Mouse (Mus musculus): ENCODE results near the gene Defb29. TPM values are rescaled to one million over a fixed set of nuclear protein-coding genes. Genes with fewer than 3 reads are reported as not detected.

The Defb29 gene
- polyA plus RNA-seq (2012; rRNA removed), result not detected in 2 replicates

DNA sequence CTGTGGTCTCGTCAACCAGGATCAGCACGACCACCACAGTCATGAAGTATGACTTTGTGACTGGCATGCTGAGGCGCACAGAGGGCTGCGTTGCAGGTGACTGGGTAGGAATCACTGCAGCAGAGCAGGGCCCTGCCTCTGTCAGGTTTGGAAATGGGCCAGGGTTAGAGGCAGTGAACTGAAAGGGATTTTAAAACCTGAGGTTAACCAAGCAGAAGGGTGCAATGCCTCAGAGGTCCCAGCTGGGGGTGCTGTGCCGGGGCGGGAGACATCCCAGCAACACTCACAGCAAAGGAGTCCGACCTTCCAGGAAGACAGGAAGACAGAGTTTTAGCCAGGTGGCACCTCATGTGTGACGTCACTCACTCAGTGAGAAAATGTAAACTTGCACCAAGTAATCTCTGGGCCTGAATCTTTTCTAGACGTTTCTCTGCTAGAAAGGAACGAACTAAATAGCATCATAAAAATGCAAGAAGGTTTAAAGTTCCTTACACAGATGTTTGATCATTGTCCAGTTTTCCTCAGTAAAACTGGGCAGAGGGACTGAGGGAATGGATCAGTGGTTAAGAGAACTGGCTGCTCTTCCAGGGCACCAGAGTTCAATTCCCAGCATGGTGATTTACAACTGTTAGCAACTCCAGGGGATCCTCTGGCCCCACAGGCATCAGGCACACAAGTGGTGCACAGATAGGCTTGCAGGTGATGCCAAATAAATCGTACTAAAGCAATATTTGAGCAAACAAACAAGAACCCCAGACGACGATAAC, at the start of gene Defb29:
TSS of gene Defb29 (minus strand) at position 155 of the 767 bp plus-strand sequence.
- H3K27me3 ChIP-seq (ENCODE audit: control insufficient read depth, insufficient read depth, low read length), result no peaks in the 10 kb centered on the region
- H3K4me3 ChIP-seq (ENCODE audit: low read depth, low read length), result no peak within 1 kb of the TSS
- H3K36me3 ChIP-seq (ENCODE audit: control insufficient read depth, insufficient read depth, low read length), result no peaks in the 10 kb centered on the region
- TF ChIP-seq CTCF (IDR thresholded peaks at IDR 0.05; ENCODE audit: extremely low read depth, insufficient read length, insufficient replicate concordance, low read depth, low read length) (no peak), POLR2A (IDR thresholded peaks at IDR 0.05; ENCODE audit: low read depth, low read length) (no peak)
- no peaks in the 10 kb centered on the region for H3K4me1 ChIP-seq (ENCODE audit: control insufficient read depth, insufficient read depth, insufficient read length, low read length)
- no peak within 1 kb of the TSS for H3K27ac ChIP-seq (ENCODE audit: insufficient read depth, low read depth, low read length)
- 34% methylated on average over 13 of the region's 13 CpGs for WGBS

DNA sequence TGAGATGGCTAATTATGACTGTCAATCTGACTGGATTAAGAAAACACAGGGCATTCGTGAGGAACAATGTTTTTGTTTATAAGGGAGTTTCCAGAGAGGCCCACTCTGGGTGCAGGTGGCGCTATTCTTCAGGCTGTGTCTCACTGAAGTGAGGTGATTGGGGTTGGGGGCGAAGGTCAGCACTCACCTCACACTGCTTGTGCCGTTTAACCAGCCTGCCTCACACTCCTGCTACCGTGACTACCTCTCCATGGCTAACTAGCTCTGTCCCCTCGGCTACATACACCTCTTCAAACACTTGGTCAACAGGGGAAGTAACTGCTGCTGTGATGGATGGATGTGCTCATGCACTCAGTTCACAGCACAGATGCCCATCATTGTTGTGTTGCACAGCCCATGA, 49.1 kb upstream of the Defb29 start:
- Histone ChIP-seq H3K36me3 (ENCODE audit: control insufficient read depth, insufficient read depth, low read length) (no peaks in the 10 kb centered on the region), H3K4me1 (ENCODE audit: control insufficient read depth, insufficient read depth, insufficient read length, low read length) (peaks cover 2% of the 10 kb centered on the region; the same call in 1 of the 2 replicates), H3K27me3 (ENCODE audit: control insufficient read depth, insufficient read depth, low read length) (no peaks in the 10 kb centered on the region), H3K27ac (ENCODE audit: insufficient read depth, low read depth, low read length) (no peak overlapping the region), H3K4me3 (ENCODE audit: low read depth, low read length) (no peak overlapping the region)
- TF ChIP-seq POLR2A (IDR thresholded peaks at IDR 0.05; ENCODE audit: low read depth, low read length) (no peak), CTCF (IDR thresholded peaks at IDR 0.05; ENCODE audit: extremely low read depth, insufficient read length, insufficient replicate concordance, low read depth, low read length) (no peak)
- 19% methylated on average over 6 of the region's 6 CpGs for WGBS

DNA sequence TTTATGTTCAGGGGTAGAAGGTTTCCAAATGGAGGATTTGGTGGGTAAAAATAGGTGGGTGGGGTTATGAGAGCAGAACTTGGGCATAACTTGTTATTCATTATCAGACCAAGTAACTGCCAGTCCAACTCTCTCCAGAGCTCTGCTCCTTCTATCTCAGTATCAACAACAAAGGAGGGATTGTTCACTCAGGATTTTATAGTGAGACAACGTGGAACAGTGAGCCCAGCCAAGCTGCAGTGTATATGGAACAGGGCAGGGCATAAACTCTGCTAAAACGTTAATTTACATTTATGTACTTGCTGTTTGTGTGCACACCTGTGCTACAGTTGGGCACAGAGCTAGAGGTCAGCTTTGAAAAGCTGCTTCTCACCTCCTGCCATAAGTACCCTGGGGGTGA, 48.6 kb upstream of the Defb29 start:
- peaks cover 2% of the 10 kb centered on the region; the same call in 1 of the 2 replicates for H3K4me1 ChIP-seq (ENCODE audit: control insufficient read depth, insufficient read depth, insufficient read length, low read length)
- no peaks in the 10 kb centered on the region for H3K36me3 ChIP-seq (ENCODE audit: control insufficient read depth, insufficient read depth, low read length)
- H3K27me3 ChIP-seq (ENCODE audit: control insufficient read depth, insufficient read depth, low read length), result no peaks in the 10 kb centered on the region
- H3K4me3 ChIP-seq (ENCODE audit: low read depth, low read length), result no peak overlapping the region
- TF ChIP-seq POLR2A (IDR thresholded peaks at IDR 0.05; ENCODE audit: low read depth, low read length) (no peak), CTCF (IDR thresholded peaks at IDR 0.05; ENCODE audit: extremely low read depth, insufficient read length, insufficient replicate concordance, low read depth, low read length) (no peak)
- H3K27ac ChIP-seq (ENCODE audit: insufficient read depth, low read depth, low read length), result no peak overlapping the region
- WGBS, result 19% methylated on average over 2 of the region's 2 CpGs

DNA sequence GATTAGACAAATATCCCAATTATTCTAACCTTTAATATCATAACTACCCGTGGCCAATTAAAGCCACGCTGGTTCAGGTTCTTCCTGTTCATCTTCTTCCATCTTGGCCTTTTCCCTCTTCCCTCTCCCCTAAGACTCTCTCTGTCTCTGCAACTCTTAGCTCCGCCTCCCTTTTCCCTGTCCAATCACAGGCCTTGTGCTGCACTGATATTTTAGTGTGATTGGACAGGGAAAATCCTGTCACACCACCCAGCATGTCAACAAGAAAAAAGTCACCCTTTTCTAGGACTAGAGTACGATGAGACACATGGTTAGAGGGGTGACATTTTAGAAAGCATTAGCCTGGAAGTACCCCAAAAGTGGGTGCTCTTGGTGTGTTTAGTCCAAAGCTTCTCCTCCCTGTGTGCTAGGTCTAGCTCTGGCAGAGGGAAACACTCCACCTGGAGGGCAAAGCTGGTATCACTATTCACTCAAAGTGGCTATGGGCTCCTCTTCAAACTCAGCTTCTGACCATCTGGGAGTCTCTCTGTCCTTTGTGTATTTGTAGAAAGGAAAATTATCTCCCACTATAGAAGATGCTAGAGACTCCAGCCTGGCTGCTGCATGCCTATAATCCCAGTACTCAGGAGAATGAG, 47.1 kb upstream of the Defb29 start:
- no peaks in the 10 kb centered on the region for H3K36me3 ChIP-seq (ENCODE audit: control insufficient read depth, insufficient read depth, low read length)
- TF ChIP-seq CTCF (IDR thresholded peaks at IDR 0.05; ENCODE audit: extremely low read depth, insufficient read length, insufficient replicate concordance, low read depth, low read length) (peak; percentile 24; the same call in 1 of the 2 replicates), POLR2A (IDR thresholded peaks at IDR 0.05; ENCODE audit: low read depth, low read length) (no peak)
- H3K4me1 ChIP-seq (ENCODE audit: control insufficient read depth, insufficient read depth, insufficient read length, low read length), result peaks cover 2% of the 10 kb centered on the region; the same call in 1 of the 2 replicates
- no peak overlapping the region for H3K4me3 ChIP-seq (ENCODE audit: low read depth, low read length)
- H3K27me3 ChIP-seq (ENCODE audit: control insufficient read depth, insufficient read depth, low read length), result no peaks in the 10 kb centered on the region
- WGBS, result 82% methylated on average over 4 of the region's 4 CpGs
- no peak overlapping the region for H3K27ac ChIP-seq (ENCODE audit: insufficient read depth, low read depth, low read length)

DNA sequence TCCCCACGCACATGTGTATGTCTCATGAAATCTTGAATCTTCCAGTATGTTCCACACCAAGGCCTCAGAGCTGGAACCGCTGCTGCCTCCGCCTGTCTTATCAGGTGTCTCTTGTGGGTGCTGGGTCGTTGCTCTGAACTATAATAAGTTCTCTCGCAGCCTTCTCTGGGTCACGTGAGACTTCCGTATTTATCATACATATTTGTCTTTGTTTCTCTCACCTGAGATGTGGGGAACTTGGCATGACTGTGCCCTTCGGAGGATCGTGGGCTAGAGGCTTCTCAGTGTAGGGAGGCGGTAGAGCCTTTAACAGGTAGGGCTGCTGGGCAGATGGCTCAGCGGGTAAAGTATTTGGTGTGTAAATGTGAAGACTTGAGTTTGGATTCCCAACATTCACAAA, 40.7 kb upstream of the Defb29 start:
- H3K4me3 ChIP-seq (ENCODE audit: low read depth, low read length), result no peak overlapping the region
- no peaks in the 10 kb centered on the region for H3K27me3 ChIP-seq (ENCODE audit: control insufficient read depth, insufficient read depth, low read length)
- TF ChIP-seq POLR2A (IDR thresholded peaks at IDR 0.05; ENCODE audit: low read depth, low read length) (no peak), CTCF (IDR thresholded peaks at IDR 0.05; ENCODE audit: extremely low read depth, insufficient read length, insufficient replicate concordance, low read depth, low read length) (no peak)
- no peaks in the 10 kb centered on the region for H3K36me3 ChIP-seq (ENCODE audit: control insufficient read depth, insufficient read depth, low read length)
- no peak overlapping the region for H3K27ac ChIP-seq (ENCODE audit: insufficient read depth, low read depth, low read length)
- WGBS, result 66% methylated on average over 11 of the region's 11 CpGs
- no peaks in the 10 kb centered on the region for H3K4me1 ChIP-seq (ENCODE audit: control insufficient read depth, insufficient read depth, insufficient read length, low read length)

DNA sequence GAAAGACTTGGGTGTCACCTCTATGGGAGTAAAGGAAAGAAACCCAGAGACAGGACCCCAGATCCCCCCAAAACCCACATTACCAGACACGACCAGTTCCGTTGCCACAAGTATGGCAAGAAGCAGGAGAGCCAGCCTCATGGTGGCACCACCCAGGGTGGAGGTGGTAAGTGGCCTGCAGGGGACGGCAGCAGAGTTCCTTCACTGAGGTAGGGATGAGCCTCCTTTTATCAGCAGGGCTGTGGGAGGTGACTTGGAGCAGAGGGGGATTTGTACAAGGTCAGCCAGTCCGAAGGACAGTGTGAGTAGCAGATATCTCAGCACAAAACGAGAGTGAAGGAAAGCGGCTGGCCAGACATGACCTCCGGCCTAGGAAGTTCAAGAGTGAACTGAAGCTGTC, 40.2 kb upstream of the Defb29 start, which contains the start of gene Defb19:
TSS of gene Defb19 (minus strand) at position 206 of the 400 bp plus-strand sequence.
- 70% methylated on average over 7 of the region's 7 CpGs for WGBS
- no peaks in the 10 kb centered on the region for H3K27me3 ChIP-seq (ENCODE audit: control insufficient read depth, insufficient read depth, low read length)
- no peak for TF ChIP-seq CTCF (IDR thresholded peaks at IDR 0.05; ENCODE audit: extremely low read depth, insufficient read length, insufficient replicate concordance, low read depth, low read length)
- no peak for TF ChIP-seq POLR2A (IDR thresholded peaks at IDR 0.05; ENCODE audit: low read depth, low read length)
- H3K27ac ChIP-seq (ENCODE audit: insufficient read depth, low read depth, low read length), result no peak within 1 kb of the TSS
- no peaks in the 10 kb centered on the region for H3K36me3 ChIP-seq (ENCODE audit: control insufficient read depth, insufficient read depth, low read length)
- no peak within 1 kb of the TSS for H3K4me3 ChIP-seq (ENCODE audit: low read depth, low read length)
- H3K4me1 ChIP-seq (ENCODE audit: control insufficient read depth, insufficient read depth, insufficient read length, low read length), result no peaks in the 10 kb centered on the region

GRCm38 (mm10) chr2:152573484-152573883, 33.6 kb upstream of the Defb29 start:
- 95% methylated on average over 8 of the region's 8 CpGs for WGBS
- no peak for TF ChIP-seq POLR2A (IDR thresholded peaks at IDR 0.05; ENCODE audit: low read depth, low read length)
- TF ChIP-seq CTCF (IDR thresholded peaks at IDR 0.05; ENCODE audit: extremely low read depth, insufficient read length, insufficient replicate concordance, low read depth, low read length), result no peak

More at GRCm38 (mm10) chr2:152573484-152573883, 33.6 kb upstream of the Defb29 start:
- Histone ChIP-seq H3K4me1 (ENCODE audit: control insufficient read depth, insufficient read depth, insufficient read length, low read length) (no peaks in the 10 kb centered on the region), H3K36me3 (ENCODE audit: control insufficient read depth, insufficient read depth, low read length) (no peaks in the 10 kb centered on the region), H3K4me3 (ENCODE audit: low read depth, low read length) (no peak overlapping the region), H3K27me3 (ENCODE audit: control insufficient read depth, insufficient read depth, low read length) (peaks cover 2% of the 10 kb centered on the region; the same call in 1 of the 2 replicates), H3K27ac (ENCODE audit: insufficient read depth, low read depth, low read length) (no peak overlapping the region)
